Comparison of ENCODE assay signal across 12 mouse cellular contexts in genomic region chr5:39625037-39625473, GRCm38 (mm10).
DNase-seq lines count a peak whose midpoint lies in the region; ATAC-seq and TF ChIP-seq lines count a peak whose summit lies in the region.
"Had no signal": no experiment of that assay in that cellular context is flagged by ENCODE, and none has a peak within 500 bp of the region (broad histone marks: within the 10 kb centered on the region; RNA-seq: fewer than 3 reads in every experiment).

No protein-coding gene starts in this region.

- WGBS in forebrain, embryonic 12.5 days: 52% methylated on average over 8 of the region's 8 CpGs
- WGBS in forebrain, embryonic 10.5 days: 63% methylated on average over 8 of the region's 8 CpGs
- 39% methylated on average over 8 of the region's 8 CpGs for WGBS in neural tube, embryonic 13.5 days
- WGBS in hindbrain, embryonic 16.5 days: 45% methylated on average over 8 of the region's 8 CpGs

- H3K4me1 ChIP-seq in forebrain, embryonic 12.5 days: peaks cover 24% of the 10 kb centered on the region
- H3K4me1 ChIP-seq in forebrain, embryonic 10.5 days: peaks cover 27% of the 10 kb centered on the region
- peaks cover 27% of the 10 kb centered on the region for H3K4me1 ChIP-seq in neural tube, embryonic 13.5 days (replicated peaks)
- peaks cover 5% of the 10 kb centered on the region; the same call in 1 of the 2 replicates for H3K4me1 ChIP-seq in hindbrain, embryonic 16.5 days (ENCODE audit: control insufficient read depth, insufficient read depth, low read depth, low read length)
- H3K4me1 ChIP-seq: liver, embryonic 15.5 days had no signal

- no peaks in the 10 kb centered on the region for H3K27me3 ChIP-seq in forebrain, embryonic 12.5 days
- H3K27me3 ChIP-seq in forebrain, embryonic 10.5 days (ENCODE audit: poor library complexity, severe bottlenecking): no peaks in the 10 kb centered on the region
- no peaks in the 10 kb centered on the region for H3K27me3 ChIP-seq in neural tube, embryonic 13.5 days
- no peaks in the 10 kb centered on the region for H3K27me3 ChIP-seq in hindbrain, embryonic 16.5 days (replicated peaks; ENCODE audit: control insufficient read depth, insufficient read depth, low read length)
- H3K27me3 ChIP-seq: liver, embryonic 15.5 days had no signal

- H3K27ac ChIP-seq in forebrain, embryonic 12.5 days: 0 out of 2 replicates have a peak overlapping the region, but pooled peaks have one; percentile 50
- no peak overlapping the region for H3K27ac ChIP-seq in forebrain, embryonic 10.5 days
- peak overlapping the region; percentile 46; the same call in 1 of the 2 replicates for H3K27ac ChIP-seq in neural tube, embryonic 13.5 days (replicated peaks)
- 0 out of 2 replicates have a peak overlapping the region, but pooled peaks have one; percentile 29 for H3K27ac ChIP-seq in hindbrain, embryonic 16.5 days (ENCODE audit: low read depth, low read length)
- no peak overlapping the region for H3K27ac ChIP-seq in gastrocnemius, adult 2 months
- H3K27ac ChIP-seq: liver, embryonic 15.5 days had no signal

- no peak for ATAC-seq in forebrain, embryonic 12.5 days (ENCODE audit: low FRiP score)
- ATAC-seq in neural tube, embryonic 13.5 days (ENCODE audit: low read depth): peak; percentile 67
- ATAC-seq in hindbrain, embryonic 16.5 days: peak; percentile 52
- no peak for ATAC-seq in megakaryocyte-erythroid progenitor cell, adult 5-6 weeks (replicated peaks; ENCODE audit: low FRiP score, low TSS enrichment, poor library complexity, severe bottlenecking)
- ATAC-seq: intestine, postnatal 0 days had no signal

- no peaks in the 10 kb centered on the region for H3K9me3 ChIP-seq in forebrain, embryonic 12.5 days
- H3K9me3 ChIP-seq in forebrain, embryonic 10.5 days: no peaks in the 10 kb centered on the region
- H3K9me3 ChIP-seq in neural tube, embryonic 13.5 days: no peaks in the 10 kb centered on the region
- no peaks in the 10 kb centered on the region for H3K9me3 ChIP-seq in hindbrain, embryonic 16.5 days (ENCODE audit: control insufficient read depth, low read length)
- H3K9me3 ChIP-seq: liver, embryonic 15.5 days had no signal

- H3K4me3 ChIP-seq in forebrain, embryonic 12.5 days (replicated peaks): no peak overlapping the region
- no peak overlapping the region for H3K4me3 ChIP-seq in forebrain, embryonic 10.5 days
- H3K4me3 ChIP-seq in neural tube, embryonic 13.5 days: no peak overlapping the region
- no peak overlapping the region for H3K4me3 ChIP-seq in hindbrain, embryonic 16.5 days (ENCODE audit: low read length)
- no peak overlapping the region for H3K4me3 ChIP-seq in gastrocnemius, adult 2 months
- H3K4me3 ChIP-seq: erythroblast, embryonic 14.5 days; liver, embryonic 15.5 days had no signal

- intact Hi-C loops in gastrocnemius, adult 2 months (cut with DNase I): no loop called here

- no peak for TF ChIP-seq CTCF in gastrocnemius, adult 2 months (IDR thresholded peaks at IDR 0.05)

- DNase-seq in forebrain, embryonic 10.5 days (ENCODE audit: extremely low spot score, low spot score): no peak
- no peak for DNase-seq in neural tube, embryonic 10.5 days (ENCODE audit: extremely low spot score, low spot score)
- DNase-seq in telencephalon, adult 2 months (ENCODE audit: low read depth, low spot score): peak; percentile 50
- no peak for DNase-seq in gastrocnemius, adult 2 months
- DNase-seq: right cerebral cortex, adult 18-20 months had no signal

- no peak overlapping the region for H3K9ac ChIP-seq in forebrain, embryonic 12.5 days
- no peak overlapping the region for H3K9ac ChIP-seq in neural tube, embryonic 13.5 days
- peak overlapping the region; percentile 31; the same call in 1 of the 2 replicates for H3K9ac ChIP-seq in hindbrain, embryonic 16.5 days (ENCODE audit: low read depth, low read length)
- H3K9ac ChIP-seq: liver, embryonic 15.5 days had no signal

- no peaks in the 10 kb centered on the region for H3K36me3 ChIP-seq in forebrain, embryonic 12.5 days (replicated peaks)
- H3K36me3 ChIP-seq in forebrain, embryonic 10.5 days (replicated peaks): no peaks in the 10 kb centered on the region
- no peaks in the 10 kb centered on the region for H3K36me3 ChIP-seq in neural tube, embryonic 13.5 days
- H3K36me3 ChIP-seq in hindbrain, embryonic 16.5 days (ENCODE audit: control insufficient read depth, insufficient read depth, low read length): no peaks in the 10 kb centered on the region
- H3K36me3 ChIP-seq: liver, embryonic 15.5 days had no signal

- no peak overlapping the region for H3K4me2 ChIP-seq in forebrain, embryonic 12.5 days
- peak overlapping the region; percentile 20; the same call in 1 of the 2 replicates for H3K4me2 ChIP-seq in neural tube, embryonic 13.5 days
- H3K4me2 ChIP-seq in hindbrain, embryonic 16.5 days (ENCODE audit: low read length): peak overlapping the region; percentile 12; the same call in 1 of the 2 replicates
- H3K4me2 ChIP-seq: liver, embryonic 15.5 days had no signal

Comparison
In these comparisons a context has a peak if more than half of its experiments do, and no peak if none do; other contexts are left out.
1. H3K27ac ChIP-seq: peak in forebrain, embryonic 12.5 days (single experiment), neural tube, embryonic 13.5 days (single experiment) and hindbrain, embryonic 16.5 days (single experiment); none in forebrain, embryonic 10.5 days (single experiment) and gastrocnemius, adult 2 months (single experiment).
2. ATAC-seq: peak in neural tube, embryonic 13.5 days (single experiment) and hindbrain, embryonic 16.5 days (single experiment); none in forebrain, embryonic 12.5 days (single experiment) and megakaryocyte-erythroid progenitor cell, adult 5-6 weeks (single experiment).